Mouse (Mus musculus) thymus, postnatal 4 days (tissue): ENCODE results near the gene Fnbp1.
A peak's percentile ranks its signal among the peaks of the same experiment; 100 is the strongest.
"Not testable (repeated sequence)": the region's sequence is repeated elsewhere in the genome, so short reads cannot be mapped to it uniquely, and the experiment has no call there.

Experiments used
- DNase-seq: peaks from one replicate; pipeline ENCODE4 v3.0.0; 2021

The Fnbp1 gene

DNA sequence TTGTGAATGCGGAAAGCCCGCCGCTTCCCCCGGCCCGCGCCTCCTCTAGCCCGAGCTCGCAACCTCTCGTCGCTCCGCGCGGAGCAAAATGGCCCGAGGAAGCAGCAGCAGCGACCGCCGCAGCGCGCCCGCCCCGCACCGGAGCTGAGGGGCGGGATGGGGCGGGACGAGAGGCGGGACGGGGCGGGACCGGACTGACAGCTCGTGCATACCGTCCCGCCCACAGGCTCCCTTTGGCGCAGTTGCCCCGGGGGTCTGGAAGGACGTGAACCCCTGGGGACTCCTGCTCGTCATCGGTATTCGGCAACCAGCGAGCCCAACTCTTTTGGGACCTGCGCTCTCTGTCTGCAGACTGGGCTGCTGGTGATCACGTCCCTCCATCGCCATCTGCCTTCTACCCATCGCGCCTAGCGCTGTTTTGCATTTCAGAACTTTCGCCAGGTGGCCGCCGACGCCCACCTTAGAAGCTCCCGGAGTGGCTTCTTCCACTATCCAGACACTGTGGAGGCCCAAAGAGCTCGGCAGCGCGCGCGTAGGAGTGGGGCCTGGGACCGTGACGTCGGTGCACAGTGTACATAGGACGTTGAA lies at the start of gene Fnbp1:
Gene Fnbp1, minus strand, starts transcription at position 142 of the 588 bp plus-strand sequence.
- DNase-seq, result peak; percentile 94

DNA sequence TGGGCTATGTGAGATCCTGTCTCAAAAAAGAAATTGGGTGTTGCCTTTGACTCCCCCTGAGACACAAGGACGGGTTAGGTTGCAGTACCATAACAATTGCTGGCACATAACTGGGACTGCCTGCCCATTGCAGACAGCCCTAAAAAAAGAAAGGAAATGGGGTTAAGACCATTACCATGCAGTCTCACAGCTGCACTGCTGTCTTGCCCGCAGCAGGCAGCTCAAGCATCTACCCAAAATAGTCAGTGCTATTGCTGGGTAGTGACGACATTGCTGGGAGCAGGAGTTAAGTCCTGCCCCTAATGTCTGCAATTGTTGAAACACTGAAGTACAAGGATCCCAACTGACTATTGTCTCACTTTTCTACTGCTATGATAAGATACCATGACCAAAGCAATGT lies 47.8 kb upstream of the Fnbp1 start:
- no peak for DNase-seq

DNA sequence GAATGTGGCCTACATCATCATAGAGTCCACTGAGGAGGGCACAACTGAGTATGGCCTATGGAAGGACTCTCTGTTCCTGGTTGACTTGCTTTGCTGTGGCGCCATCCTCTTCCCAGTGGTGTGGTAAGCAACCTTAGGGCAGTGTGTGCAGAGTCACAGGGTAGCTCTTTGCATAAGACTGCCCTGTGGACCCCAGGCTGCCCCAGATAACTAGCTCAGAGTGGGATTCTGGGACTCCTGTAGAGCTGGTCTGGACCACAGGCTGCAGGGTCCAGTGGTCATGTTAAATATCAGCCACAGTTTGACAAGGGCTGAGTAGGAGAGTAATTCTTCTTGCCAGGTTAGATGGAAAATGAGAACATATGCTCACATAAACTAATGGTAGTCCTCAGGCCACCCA lies 46.9 kb upstream of the Fnbp1 start:
- DNase-seq, result no peak

DNA sequence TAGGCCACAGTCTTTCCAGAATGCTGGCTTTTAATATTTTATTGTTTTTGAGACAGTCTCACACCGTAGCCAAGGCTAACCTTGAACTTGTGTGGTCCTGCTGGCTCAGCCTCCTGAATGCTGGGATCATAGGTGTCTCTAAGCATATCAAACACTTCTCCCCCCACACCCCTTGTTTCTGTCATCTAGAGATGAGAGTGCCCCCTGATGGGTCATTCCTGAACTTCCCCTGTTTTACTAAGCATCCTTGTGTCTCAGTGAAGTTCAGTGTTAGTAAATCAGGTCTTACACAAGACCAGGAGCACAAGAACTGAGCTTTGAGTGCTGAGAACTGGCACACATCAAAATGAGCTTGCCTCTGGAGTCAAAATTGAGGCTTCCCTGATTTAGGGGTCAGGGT lies 42.0 kb upstream of the Fnbp1 start:
- peak; percentile 64 for DNase-seq

DNA sequence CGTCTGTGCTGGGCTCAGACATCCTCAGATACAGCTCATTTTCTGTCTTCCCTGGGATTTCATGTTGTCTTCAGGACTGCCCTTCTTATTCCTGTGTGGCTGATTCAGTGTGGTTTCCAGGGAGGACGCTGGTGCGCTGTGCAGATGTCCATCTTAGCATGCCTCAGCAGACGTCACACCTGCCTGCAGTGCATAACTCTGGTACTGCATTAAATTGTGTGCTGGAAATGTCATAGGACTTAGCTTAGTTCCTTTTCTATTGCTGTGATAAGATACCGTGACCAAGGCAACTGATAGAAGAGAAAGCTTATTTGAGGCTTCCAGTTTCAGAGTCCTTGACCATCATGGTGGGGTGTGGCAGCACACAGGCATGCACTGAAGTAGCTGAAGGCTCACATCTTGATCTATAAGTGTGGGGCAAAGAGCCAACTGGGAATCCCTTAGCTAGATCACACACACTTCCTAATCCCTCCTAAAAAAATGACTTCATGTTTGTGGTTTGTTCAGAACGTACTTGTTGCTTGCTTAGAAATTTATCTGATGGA lies 41.0 kb upstream of the Fnbp1 start:
- DNase-seq, result no peak

DNA sequence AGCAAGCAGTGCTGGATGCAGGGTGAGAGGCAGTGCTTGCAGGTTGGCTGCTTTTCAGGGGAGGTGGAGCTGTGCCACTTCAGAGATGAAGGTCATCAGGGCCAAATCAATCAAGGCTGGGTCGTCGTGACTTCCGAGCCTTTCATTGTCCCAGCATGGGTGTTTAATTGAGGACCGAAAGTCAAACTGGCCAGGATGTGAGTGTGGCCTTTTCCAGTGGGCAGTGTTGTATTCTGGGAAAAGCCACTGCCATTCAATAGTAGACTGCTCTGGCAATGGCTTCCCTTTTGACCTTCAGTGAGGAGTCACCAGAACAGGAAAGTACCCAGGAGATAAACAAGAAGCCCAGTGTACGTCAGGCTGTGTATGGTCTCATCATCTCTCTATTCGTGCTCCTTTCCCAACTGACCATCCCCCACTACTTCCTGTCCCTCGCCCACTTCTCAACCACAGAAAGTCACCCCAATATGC lies 38.3 kb upstream of the Fnbp1 start:
- DNase-seq, result no peak

DNA sequence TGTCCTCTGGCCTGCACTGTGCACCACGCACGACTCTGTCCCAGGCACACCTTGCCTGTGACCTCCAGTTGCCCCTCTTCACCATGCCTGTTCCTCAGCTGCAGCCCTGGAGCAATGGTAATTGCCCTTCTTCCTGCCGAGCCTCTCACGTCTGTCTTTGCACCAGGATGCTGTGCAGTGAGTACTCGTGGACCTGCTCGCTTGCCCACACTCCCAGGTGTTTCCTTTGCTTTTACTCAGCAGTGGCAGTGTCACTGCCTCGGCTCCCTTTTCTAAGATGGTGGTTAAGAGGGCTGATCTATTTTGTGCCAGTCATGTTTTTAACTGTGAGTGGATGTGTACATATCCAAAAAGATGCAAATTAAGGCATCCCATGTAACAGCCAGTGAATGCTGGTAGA lies 37.7 kb upstream of the Fnbp1 start:
- peak; percentile 57 for DNase-seq

DNA sequence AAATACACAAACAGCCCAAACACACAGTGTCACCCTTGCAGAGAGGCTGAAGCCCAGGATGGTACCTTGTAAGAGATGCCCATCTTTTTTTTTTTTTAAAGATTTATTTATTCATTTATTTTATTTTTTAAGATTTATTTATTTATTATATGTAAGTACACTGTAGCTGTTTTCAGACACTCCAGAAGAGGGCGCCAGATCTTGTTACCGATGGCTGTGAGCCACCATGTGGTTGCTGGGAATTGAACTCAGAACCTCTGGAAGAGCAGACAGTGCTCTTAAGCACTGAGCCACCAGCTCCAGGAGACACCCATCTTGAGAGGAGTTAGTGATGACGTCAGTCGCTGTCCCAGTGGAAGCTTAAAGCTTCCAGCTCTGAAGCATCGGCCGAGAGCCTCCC lies 36.8 kb upstream of the Fnbp1 start:
- peak; percentile 67 for DNase-seq

DNA sequence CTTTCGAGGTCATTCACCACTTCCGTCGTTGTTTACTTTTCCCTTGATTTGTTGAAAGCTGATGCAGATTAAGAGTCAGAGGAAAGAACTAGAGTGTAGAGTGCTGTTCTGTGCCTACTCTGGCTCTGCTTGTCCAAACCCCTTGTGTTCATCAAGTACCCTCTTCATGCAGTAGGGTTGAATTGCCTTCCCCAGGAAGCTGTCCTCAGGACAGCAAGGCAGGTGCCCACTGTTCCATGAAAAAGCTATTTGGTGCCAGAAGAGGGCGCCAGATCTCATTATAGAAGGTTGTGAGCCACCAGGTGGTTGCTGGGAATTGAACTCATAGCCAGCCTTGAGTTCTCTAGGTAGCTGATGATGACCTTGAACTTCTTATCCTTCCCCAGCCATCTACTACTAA lies 31.5 kb upstream of the Fnbp1 start:
- DNase-seq, result peak; percentile 51

DNA sequence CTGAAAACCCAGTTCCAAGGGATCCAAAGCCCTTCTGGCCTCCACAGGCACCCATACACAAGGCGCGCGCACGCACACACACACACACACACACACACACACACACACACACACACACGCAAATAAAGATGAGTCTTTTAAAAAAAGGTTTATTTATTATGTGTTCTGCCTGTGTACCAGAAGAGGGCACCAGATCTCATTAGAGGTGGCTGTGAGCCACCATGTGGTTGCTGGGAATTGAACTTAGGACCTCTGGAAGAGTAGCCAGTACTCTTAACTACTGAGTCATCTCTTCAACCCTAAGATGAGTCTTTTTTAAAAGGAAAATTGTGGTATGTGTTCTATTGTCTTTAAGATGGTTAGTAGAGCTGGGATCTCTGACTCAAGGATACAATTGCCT lies 30.7 kb upstream of the Fnbp1 start:
- no peak for DNase-seq

DNA sequence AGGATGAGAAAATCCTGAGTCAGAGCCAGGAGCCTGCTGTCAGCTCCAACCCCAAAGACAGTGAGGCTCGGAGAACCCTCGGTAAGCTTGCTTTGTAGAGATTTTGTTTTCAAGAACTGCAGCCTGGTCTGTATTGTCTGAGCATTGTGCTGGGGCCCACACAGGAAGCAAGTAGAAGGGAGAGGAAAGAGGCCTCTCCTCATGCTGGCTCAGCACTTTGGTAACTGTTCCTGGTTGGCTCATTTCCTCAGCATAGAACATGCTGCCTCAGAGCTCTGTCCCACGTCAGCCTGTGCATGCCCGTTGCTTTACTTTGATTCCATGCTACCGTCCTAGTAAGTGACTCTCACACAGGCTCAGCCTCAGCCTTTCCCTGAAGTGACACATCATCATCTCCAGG lies 30.2 kb upstream of the Fnbp1 start:
- DNase-seq, result peak; percentile 55

DNA sequence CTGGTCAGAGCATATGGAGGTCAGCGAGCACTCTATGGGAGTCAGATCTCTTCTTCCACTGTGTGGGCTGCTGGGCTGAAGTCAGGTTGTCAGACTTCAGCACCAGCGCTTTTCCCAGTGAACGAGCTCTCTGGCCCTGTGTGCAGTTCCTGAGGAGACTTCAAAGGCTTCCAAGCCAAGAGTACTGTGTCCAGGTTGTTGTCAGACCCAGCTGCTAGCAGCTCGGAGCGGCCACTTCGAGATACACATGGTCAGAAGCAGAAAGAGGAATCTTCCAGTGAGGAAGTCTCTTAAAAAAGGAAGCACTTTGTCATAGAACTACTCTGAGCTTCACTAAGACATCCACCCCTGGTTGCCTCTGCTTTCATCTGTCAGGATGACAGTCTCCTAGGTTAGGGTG lies 28.4 kb upstream of the Fnbp1 start:
- DNase-seq, result no peak

DNA sequence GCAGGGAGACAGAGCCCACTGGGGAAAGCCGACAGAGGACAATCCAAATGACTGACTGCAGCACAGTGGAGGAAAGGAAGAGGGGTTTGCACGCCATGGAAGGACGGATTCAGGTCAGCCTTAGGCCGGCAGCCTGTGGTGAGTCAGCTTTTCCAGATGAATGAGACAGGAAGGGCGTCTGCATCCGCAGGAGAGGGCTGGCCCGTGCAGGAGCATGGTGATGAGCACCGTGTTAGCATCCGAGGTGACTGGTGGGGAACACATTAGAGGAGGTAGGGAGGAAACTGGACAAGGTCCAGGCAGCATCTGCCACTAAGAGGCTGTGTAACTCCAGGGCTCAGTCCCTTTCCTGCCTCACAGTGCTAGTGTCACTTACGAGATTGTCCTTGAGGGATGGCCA lies 27.2 kb upstream of the Fnbp1 start:
- DNase-seq, result no peak

DNA sequence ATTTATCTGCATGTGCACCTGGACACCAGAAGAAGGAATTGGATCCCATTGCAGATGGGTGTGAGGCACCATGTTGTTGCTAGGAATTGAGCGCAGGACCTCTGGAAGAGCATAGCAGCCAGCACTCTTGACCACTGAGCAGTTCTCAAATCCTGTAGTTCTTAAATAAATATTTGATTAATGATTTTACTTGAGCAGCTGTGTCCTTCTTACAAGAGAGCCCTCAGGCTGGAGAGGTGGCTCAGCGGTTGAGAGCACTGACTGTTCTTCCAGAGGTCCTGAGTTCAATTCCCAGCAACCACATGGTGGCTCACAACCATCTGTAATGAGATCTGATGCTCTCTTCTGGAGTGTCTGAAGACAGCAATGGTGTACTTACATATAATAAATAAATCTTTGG lies 25.8 kb upstream of the Fnbp1 start:
- not testable (repeated sequence) for DNase-seq

DNA sequence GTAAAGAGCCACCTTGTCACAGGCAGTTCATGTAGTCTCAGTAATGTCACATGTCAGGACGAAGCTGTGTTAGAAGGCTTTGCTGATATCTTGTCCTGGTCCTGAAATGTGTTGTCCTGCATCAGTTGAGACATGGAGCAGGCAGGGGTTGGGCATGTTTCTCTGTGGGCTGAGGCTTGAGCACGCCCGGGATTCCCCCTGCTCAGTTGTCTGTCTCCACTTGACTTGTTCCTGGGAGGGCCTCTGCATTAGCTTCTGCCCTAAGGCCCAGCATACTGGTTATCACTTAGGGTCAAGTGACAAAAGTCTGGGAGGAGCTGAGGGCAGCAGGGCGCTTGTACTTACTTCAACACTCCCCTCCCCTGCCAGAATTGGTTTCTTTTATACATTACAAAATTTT lies 23.7 kb upstream of the Fnbp1 start:
- no peak for DNase-seq

DNA sequence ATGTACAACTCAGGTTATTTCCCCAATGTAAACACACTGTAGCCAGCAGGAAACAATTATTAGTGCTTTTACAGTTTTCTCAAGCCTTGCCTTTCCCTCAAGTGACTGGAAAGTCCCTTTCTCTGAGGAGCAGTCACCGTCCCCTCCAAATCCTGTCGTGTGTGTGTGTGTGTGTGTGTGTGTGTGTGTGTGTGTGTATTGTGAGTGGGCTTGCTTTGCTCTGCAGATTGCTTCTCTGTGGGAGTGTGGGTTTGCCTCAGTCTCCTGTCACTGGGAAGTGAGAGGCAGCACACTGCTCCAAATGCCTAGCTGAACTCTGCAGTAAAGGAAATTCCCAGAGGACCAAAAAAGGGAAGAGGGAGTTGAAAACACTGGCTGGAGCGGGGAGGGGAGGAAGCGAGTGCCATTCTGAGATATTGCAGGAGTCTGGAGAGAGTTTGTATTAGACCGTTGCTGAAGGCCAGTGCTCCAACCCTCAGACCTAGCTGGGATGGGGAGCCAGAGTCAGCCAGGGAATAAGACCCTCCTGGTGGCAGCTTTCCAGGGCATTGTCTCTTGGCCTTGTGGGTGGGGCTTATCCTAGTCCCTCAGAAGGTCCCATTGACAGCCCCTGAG lies 23.1 kb upstream of the Fnbp1 start:
- DNase-seq, result no peak

DNA sequence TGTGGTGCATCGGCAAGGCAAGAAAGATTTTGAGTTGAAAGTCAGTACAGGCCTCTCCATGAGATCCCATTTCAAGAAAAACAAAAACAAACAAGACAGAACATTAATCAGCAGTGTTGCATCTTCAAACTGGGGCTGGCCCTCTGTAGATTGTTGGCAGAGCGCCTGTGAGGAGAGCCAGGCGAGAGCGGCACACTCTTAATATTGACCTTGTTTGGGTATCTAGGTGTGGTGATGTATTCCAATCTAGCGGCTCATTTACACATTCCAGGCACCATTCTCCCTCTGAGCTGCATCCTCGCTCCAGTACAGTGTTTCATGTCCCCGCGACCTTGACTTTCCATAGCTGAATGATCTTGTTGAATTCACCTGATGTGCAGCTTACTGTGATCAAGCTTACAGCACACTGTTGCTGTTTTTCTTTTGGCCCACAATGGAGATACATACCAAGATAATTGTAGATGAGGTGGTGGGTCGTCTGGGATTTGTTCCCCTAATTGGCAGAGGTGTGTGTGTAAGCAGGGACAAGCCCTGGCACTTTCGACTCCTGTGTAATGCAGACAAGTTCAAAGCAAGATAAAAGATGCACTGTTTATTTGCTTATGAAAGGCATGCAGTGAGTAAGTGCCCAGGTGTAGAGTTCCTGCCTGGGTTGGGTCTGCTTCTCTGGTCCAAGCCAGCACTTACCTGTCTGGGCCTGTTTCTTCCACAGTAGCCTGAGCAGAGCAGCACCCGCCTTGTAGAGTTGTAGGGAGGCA lies 21.7 kb upstream of the Fnbp1 start:
- no peak for DNase-seq

DNA sequence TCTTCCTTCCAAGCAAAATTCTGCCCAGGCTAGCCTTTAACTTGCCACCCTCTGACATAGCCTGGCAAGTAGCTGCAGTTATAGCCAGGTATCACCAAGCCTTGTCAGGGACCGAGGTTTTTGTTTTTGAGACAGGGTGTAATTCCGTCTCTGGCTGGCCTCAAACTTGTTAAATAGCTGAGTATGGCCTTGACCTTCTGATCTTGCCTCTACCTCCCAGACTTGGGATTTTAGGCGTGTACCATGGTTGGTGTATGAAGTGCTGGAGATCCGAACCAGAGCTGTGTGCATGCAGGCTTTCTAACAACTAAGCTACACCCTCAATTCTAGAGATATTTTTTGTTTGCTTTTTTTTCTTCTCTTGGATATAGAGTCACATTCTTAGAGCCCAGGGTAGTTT lies 19.8 kb upstream of the Fnbp1 start:
- DNase-seq, result no peak

DNA sequence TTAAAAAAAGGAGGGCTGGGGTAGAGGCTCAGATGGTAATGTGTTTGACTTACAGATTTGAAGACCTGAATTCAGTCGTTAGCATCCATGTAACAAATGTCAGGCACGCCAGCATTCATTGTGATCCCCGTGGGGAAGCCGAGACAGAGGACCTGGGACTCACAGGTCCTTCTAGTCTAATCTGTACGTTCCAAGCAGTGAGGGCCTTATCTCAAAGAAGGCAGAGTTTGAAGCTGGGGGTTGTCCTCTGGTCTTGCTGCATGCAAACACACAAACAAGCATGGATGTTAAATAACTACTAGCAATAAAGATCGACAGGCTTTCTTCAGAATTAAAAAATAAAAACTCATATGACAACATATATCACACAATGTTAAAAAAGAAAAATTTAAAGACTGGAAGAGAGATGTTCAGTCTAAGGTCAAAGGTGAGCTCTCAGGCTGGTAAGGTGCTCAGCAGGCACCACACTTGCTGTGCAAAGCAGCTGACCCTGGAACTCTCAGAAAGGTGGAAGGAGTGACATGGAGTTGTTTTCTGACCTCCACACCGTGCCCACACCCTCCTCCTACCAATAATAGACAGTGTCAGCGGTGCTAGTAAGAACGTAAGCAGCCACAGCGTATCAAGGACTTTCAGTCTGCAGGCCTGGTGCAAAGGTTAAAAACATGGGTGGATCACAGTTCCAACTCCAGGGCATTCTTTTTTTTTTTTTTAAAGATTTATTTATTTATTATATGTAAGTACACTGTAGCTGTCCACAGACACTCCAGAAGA lies 18.5 kb upstream of the Fnbp1 start:
- no peak for DNase-seq

DNA sequence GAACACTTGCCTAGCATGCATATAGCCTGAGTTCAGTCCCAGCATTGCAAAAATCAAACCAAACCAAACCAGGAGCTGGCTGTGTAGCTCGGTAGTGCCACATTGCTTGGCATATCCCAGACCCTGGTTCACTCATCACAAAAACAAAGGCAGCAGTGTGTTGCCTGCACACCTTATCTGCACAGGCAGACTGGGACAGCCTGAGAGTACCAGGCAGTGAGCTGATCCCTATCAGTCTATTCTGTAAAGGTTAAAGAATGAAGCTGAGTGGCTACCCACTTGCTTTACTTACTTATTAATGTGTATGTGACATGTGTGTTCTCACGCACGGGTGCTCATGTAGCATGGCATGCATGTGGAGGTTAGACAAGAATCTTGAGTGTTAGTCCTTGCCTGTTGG lies 15.0 kb upstream of the Fnbp1 start:
- no peak for DNase-seq

DNA sequence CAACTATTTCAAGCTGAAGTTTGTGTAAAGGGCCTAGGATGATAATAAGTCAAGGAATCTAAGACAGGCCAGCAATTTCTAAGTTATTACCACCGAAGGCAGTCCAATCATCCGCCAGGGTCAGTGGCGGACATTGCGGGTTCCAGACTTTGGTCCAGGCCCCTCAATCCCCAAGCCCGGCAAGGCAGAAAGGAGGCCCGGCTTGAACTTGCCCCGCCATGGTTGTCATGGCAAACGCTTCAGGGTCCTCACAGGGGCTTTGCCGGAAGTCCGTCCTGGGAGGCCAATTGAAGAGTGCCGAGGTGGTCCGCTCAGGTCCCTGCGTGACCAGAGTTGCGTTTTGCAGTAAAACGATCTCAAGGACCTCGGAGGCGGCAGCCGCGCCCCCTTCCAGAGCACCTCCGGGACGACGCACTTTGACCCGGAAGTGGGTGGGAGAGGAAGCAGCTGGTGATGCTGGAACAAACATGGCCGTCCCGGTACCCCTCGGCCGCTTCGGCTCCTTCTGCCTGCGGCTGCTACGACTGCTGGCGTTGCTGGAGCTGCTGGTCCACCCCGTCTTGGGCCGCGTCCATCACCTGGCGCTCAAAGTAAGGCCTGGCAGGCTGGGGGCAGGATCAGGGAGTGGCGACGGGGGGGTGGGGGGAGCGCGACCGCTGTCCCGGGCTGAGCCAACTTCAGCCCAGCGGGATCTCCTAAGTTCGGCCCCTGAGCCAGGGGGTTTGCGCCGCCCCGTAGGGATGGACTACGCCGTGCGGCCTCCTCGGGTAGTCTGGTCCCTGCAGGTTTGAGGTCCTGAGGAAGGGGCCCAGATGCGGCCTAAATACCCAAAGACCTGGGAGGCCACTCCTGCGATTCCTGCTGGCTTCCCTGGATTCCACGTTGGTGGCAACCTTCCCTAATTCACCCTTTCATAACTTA lies 10.3 kb upstream of the Fnbp1 start, which contains the start of gene Gpr107:
Gene Gpr107, plus strand, starts transcription at position 425 of the 921 bp plus-strand sequence.
- DNase-seq, result peak; percentile 87

DNA sequence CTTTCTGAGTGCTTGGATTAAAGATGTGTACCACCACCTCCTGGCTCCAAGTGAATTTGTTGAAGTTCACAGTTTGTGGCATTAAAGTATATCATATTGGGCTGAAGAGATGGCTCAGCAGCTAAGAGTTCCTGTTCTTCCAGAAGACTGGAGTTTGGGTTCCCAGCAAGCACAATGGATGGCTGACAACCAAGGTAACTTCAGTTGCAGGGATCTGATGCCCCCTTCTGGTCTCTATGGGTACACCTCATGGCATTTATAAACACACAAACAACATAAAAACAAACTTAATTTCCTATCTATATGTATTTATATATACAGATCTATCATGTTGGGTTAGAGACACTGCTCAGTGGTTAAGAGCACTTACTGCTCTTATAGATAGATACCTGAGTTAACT lies 9.0 kb upstream of the Fnbp1 start:
- DNase-seq, result peak; percentile 41
